Mouse (Mus musculus) central nervous system, embryonic 14 days (tissue): ENCODE measurements around the gene Olfr691. TPM values are rescaled to one million over a fixed set of nuclear protein-coding genes. Genes with fewer than 3 reads are reported as not detected.

Experiments
- polyA plus RNA-seq: library from polyadenylated mRNA; depleted of rRNA; stranded (reverse); fragments of >200 nt; gene quantifications from 2 replicates; pipeline ENCODE4 v1.2.3, GENCODE M21; 2012; rRNA removed

The Olfr691 gene
- polyA plus RNA-seq, result 0.14 and 0.17 TPM in 2 replicates

GRCm38 (mm10) chr7:105342170-105342569, at the start of gene Olfr691:
Gene Olfr691 (minus strand): TSS chr7:105342270.

GRCm38 (mm10) chr7:105374866-105375265, 32.8 kb upstream of the Olfr691 start, which contains the start of gene Gm5901:
Gene Gm5901 (plus strand): TSS chr7:105375038.

GRCm38 (mm10) chr7:105367930-105368329, 25.9 kb upstream of the Olfr691 start, which contains the start of gene Olfr692:
Gene Olfr692 (plus strand): TSS chr7:105368230.

GRCm38 (mm10) chr7:105334004-105334403, 8.1 kb downstream of the Olfr691 start, which contains the start of gene Olfr690:
Gene Olfr690 (minus strand): TSS chr7:105334104.

GRCm38 (mm10) chr7:105310865-105311264, 31.2 kb downstream of the Olfr691 start, which contains the start of gene Olfr689:
Gene Olfr689 (plus strand): TSS chr7:105311165.

GRCm38 (mm10) chr7:105287795-105288194, 54.3 kb downstream of the Olfr691 start, which contains the start of gene Olfr688:
Gene Olfr688 (plus strand): TSS chr7:105288095.

Other genes with a start within 250 kb of the Olfr691 start
- not detected in 2 replicates for gene Olfr680-ps1, start 249.5 kb downstream of the Olfr691 start, polyA plus RNA-seq
- gene Olfr681, start 225.4 kb downstream of the Olfr691 start, polyA plus RNA-seq, result not detected in 2 replicates
- gene Olfr683, start 195.3 kb downstream of the Olfr691 start, polyA plus RNA-seq, result not detected in 2 replicates
- not detected in 2 replicates for gene Olfr684, start 178.6 kb downstream of the Olfr691 start, polyA plus RNA-seq
- gene Olfr685, start 156.3 kb downstream of the Olfr691 start, polyA plus RNA-seq, result not detected in 2 replicates
- gene Olfr686, start 134.8 kb downstream of the Olfr691 start, polyA plus RNA-seq, result not detected in 2 replicates
- not detected in 2 replicates for gene Olfr688, start 54.2 kb downstream of the Olfr691 start, polyA plus RNA-seq
- not detected in 2 replicates for gene Olfr689, start 31.1 kb downstream of the Olfr691 start, polyA plus RNA-seq
- 0.16 and 0.17 TPM in 2 replicates for gene Olfr690, start 8.2 kb downstream of the Olfr691 start, polyA plus RNA-seq
- not detected in 2 replicates for gene Olfr692, start 26.0 kb upstream of the Olfr691 start, polyA plus RNA-seq
- gene Gm5901, start 32.8 kb upstream of the Olfr691 start, polyA plus RNA-seq, result 0.05 TPM in 1 of 2 replicates, not detected in the other
- 36.0 and 37.7 TPM in 2 replicates for gene Fam160a2, start 57.8 kb upstream of the Olfr691 start, polyA plus RNA-seq
- 0.18 and 0.34 TPM in 2 replicates for gene Cnga4, start 62.3 kb upstream of the Olfr691 start, polyA plus RNA-seq
- gene Cckbr, start 83.5 kb upstream of the Olfr691 start, polyA plus RNA-seq, result 1.7 and 1.9 TPM in 2 replicates
- 22.6 and 32.7 TPM in 2 replicates for gene Cavin3, start 140.0 kb upstream of the Olfr691 start, polyA plus RNA-seq
- gene Smpd1, start 212.1 kb upstream of the Olfr691 start, polyA plus RNA-seq, result 37.1 and 42.4 TPM in 2 replicates
- 215 and 247 TPM in 2 replicates for gene Apbb1, start 239.4 kb upstream of the Olfr691 start, polyA plus RNA-seq